Mouse (Mus musculus) left cerebral cortex, postnatal 10 days (tissue): ENCODE results near the gene Zzz3. TPM values are rescaled to one million over a fixed set of nuclear protein-coding genes. Genes with fewer than 3 reads are reported as not detected.
A peak's percentile ranks its signal among the peaks of the same experiment; 100 is the strongest.

Experiments used
- DNase-seq, 2 experiments: peaks; one replicate each; pipeline ENCODE4 v3.0.0; 2021 to 2022; ENCODE audit warnings: low spot score in 2 of 2, mixed read lengths in 1 of 2; ENCODE audit errors: extremely low spot score in 1 of 2
- intact Hi-C: fragments of 180-260 bp; cut with DNase I; formaldehyde crosslinking; loops from one replicate; pipeline ENCODE4 v1.15.1; 2025
- total RNA-seq, 2 experiments: library from RNA; stranded (reverse); gene quantifications; 2 replicates each; pipeline ENCODE4 v1.2.3; 2021

Gene Zzz3
- total RNA-seq, 2 experiments from 2014 or later, result 30.3 to 31.9 TPM

- no peak for DNase-seq
Measured at GRCm38 (mm10) chr3:152397335-152397940, 2.2 kb downstream of the Zzz3 start.

GRCm38 (mm10) chr3:152400441-152400840, 5.2 kb downstream of the Zzz3 start:
- no peak for DNase-seq
- intact Hi-C loops, result no loop called here

More at GRCm38 (mm10) chr3:152397335-152397940, 2.2 kb downstream of the Zzz3 start:
- intact Hi-C loops, result loop anchor here (5.0 kb wide), 1 partner anchor 75 kb away; no protein-coding TSS in a partner anchor

GRCm38 (mm10) chr3:152400875-152401274, 5.6 kb downstream of the Zzz3 start:
- intact Hi-C loops, result no loop called here
- DNase-seq, result no peak

- intact Hi-C loops, result no loop called here
- peak in 1 of 2 experiments; percentile 50 for DNase-seq
Measured at GRCm38 (mm10) chr3:152401964-152402670, 6.8 kb downstream of the Zzz3 start.

GRCm38 (mm10) chr3:152402671-152403066, 7.4 kb downstream of the Zzz3 start:
- intact Hi-C loops, result no loop called here
- no peak for DNase-seq

GRCm38 (mm10) chr3:152403827-152404226, 8.6 kb downstream of the Zzz3 start:
- DNase-seq, result no peak
- intact Hi-C loops, result no loop called here

- intact Hi-C loops, result no loop called here
- DNase-seq, result no peak
Measured at GRCm38 (mm10) chr3:152405420-152405819, 10.1 kb downstream of the Zzz3 start.

- intact Hi-C loops, result no loop called here
- no peak for DNase-seq
Measured at GRCm38 (mm10) chr3:152405978-152406640, 10.8 kb downstream of the Zzz3 start.

GRCm38 (mm10) chr3:152410980-152411551, 15.8 kb downstream of the Zzz3 start:
- intact Hi-C loops, result no loop called here
- no peak for DNase-seq

- intact Hi-C loops, result no loop called here
- no peak for DNase-seq
Measured at GRCm38 (mm10) chr3:152412362-152412761, 17.1 kb downstream of the Zzz3 start.

- no peak for DNase-seq
- intact Hi-C loops, result no loop called here
Measured at GRCm38 (mm10) chr3:152428925-152429324, 33.7 kb downstream of the Zzz3 start.

GRCm38 (mm10) chr3:152432677-152433076, 37.4 kb downstream of the Zzz3 start:
- intact Hi-C loops, result no loop called here
- DNase-seq, result no peak

- intact Hi-C loops, result no loop called here
- DNase-seq, result no peak
Measured at GRCm38 (mm10) chr3:152435590-152435989, 40.3 kb downstream of the Zzz3 start.

GRCm38 (mm10) chr3:152438068-152438467, 42.8 kb downstream of the Zzz3 start:
- no peak for DNase-seq
- intact Hi-C loops, result no loop called here

- intact Hi-C loops, result no loop called here
- no peak for DNase-seq
Measured at GRCm38 (mm10) chr3:152442795-152443194, 47.5 kb downstream of the Zzz3 start.

GRCm38 (mm10) chr3:152444114-152444513, 48.8 kb downstream of the Zzz3 start:
- intact Hi-C loops, result no loop called here
- no peak for DNase-seq

- intact Hi-C loops, result no loop called here
- no peak for DNase-seq
Measured at GRCm38 (mm10) chr3:152446966-152447365, 51.7 kb downstream of the Zzz3 start.

GRCm38 (mm10) chr3:152453163-152453562, 57.9 kb downstream of the Zzz3 start:
- intact Hi-C loops, result no loop called here
- no peak for DNase-seq

- intact Hi-C loops, result no loop called here
Measured at GRCm38 (mm10) chr3:152457308-152458035, 62.2 kb downstream of the Zzz3 start.

More at GRCm38 (mm10) chr3:152457308-152458035, 62.2 kb downstream of the Zzz3 start:
- DNase-seq, result no peak
